Mouse (Mus musculus) adrenal gland, adult (tissue): Measurements from ENCODE around the gene Adam23.

ENCODE experiments used
- DNase-seq, 2 experiments: peaks; one replicate each; pipeline ENCODE4 v3.0.0; 2022 to 2023; ENCODE audit warnings: low spot score in 1 of 2; ENCODE audit not compliant: inconsistent age in 2 of 2

Adam23 gene

DNA sequence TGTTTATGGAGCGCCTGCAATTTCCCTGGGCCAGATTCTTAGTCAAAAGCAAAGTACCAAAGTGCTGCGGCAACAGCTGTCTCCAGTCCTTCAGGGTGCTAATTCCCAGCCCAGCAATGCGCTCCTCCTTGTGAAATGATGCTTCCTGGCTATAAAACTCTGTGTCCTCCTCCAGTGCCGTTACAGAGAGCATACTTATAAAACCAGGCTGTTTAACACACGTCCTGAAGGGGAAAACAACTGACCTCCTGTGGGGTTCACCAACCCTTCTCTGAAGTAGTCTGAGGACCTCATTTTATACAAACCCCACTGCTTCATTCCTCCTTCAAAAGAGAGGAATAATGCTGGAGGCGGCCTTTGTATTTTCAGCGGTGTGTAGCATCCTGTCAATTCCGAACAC is 28.0 kb downstream of the Adam23 start:
- DNase-seq, result no peak

DNA sequence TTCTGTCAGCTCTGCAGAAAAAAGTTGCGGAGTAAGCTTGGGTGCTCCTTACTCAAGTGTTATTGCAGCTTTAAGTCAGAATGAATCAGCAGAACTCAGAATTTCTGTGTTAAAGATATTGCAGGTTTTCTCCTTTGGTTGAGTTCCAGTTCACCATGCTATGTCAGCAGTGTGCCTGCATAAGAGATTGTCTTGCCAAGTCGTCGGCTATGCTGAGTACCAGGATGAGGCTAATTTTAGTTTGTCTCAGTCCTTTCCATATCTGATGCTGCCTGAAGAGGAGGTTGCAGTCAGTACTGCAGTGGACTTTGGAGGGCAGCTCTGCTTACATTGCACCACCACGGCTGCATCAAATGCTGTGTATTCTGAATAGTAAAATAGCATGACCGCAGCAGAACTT is 33.3 kb downstream of the Adam23 start:
- DNase-seq, result no peak

DNA sequence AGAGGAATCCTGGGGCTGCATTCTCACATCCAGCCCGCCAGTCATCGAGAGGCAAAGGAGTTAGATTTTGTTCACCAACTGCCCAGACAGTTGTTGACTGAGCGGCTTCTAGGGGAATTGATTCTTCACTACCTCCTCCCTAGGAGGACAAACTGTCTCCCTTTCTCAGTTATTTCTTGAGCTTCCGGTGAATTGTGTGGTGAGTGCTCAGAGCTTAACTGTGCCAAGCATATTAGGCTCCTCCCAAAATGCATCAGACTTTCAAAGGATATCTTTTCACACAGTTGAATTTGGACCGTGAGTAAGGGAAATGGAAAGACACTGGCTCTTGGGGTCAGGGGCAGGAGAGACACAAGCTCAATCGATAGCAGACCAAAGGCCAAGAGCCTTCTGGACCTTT is 39.0 kb downstream of the Adam23 start:
- no peak for DNase-seq

DNA sequence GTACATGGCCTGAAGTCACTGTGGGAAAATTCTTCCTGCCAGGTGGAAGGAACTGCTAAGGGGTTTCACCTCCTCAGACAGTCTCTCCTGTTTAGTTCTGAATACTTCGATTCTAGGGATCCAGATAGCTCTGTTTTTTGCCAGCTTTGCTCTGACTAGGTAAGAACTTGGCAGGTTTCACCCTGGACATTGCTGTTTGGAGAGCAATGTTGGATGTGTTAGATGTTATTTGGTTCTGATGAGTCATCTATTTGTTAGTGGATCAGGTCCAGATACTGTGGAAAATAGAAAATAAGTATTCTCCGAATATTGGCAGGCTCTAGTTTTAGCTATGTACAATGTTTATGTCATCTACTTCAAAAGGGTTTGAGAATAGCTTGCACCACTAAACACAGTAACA is 41.0 kb downstream of the Adam23 start:
- DNase-seq, result no peak

DNA sequence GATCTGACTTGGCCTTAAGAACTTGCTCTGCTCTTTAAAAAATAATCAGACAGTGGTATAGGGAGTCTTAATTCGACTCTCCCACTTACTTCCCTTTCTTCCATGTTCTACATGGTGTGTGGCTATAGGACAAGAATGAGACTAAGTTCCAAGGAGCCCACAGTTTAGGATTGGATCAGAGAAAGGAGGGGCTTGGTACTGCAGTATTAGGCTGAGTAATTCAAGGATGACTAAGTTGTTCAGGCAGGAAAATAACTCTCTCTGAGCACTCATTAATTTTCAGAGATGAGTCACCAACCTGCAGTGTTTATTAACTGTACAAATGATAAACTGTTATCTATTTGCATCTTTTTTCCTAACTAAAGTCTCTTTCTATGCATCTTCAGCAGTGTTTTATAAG is 45.3 kb downstream of the Adam23 start:
- peak in 1 of 2 experiments; percentile 60 for DNase-seq

DNA sequence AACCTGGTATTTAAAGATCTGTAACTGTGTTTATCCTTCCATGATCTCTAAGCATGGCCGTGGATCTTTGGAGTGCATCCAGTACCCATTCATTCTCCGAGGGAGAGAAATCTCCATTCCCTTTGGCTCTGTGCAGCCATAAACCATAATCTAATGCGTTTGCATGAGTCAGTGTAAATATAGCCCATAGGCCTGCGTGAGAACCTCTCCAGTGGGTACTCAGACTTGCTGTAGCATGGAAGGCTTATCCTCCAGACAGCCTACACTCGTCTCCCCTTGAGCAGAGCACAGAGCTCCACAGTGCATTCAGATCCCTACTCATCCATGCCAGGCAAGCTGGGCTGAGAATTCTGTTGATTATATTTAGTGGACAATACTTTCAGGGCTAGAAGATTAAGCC is 47.6 kb downstream of the Adam23 start:
- no peak for DNase-seq

DNA sequence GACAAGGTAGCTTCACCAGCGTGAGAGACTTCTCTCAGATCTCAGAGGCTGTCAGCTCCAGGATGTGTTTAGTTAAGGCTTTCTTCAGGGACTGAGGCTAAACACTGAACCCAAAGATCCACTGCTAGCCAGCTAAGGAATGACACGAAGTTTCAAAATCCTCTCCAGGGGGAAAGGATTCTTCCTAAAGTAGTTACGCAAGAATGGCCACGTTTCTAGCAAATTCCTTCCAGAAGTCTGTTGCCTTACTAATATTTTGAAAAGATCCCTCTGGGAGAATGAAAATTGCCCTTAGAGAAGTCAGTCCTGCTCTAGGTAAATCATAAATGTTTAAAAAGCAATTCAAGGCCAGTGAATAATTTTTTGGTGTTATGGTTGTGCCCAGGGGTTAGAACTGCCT is 61.7 kb downstream of the Adam23 start:
- no peak for DNase-seq

DNA sequence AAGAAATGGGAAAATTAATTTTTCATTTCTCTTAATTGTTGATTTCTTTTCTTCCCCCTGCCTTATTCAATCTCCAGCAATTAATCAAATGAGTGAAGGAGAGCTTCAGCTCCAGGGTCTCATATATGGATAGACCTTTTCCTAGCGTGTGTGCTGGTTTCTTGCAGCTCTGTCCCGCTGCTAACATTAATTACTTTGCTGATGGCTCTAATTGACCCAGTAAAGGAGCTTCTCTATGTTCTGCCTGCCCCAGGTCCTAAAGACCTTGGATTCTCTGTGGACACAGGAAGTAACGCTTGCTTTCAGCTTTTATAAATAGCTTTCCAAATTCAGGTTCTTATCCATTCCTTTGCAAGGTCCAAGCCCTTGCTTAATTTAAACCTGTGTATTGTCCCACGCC is 63.1 kb downstream of the Adam23 start:
- DNase-seq, result no peak

DNA sequence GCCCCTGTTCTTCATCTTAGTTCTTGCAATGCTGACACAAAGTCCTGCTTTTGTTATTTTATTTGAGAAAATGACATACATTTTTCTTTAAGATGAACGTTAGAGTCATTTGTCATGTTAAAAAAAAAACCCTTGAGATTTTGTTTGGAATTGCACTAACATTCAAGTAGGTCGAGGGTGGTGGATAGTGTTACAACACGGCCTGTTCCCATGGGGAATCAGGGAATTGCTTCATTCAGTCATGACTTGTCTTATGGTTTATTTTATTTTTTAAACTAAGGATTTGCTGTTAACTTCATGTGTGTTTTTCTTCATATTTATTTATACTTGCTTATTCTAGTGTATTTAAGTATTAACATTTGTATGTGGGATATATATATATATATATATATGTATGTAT is 65.7 kb downstream of the Adam23 start:
- DNase-seq, result no peak

DNA sequence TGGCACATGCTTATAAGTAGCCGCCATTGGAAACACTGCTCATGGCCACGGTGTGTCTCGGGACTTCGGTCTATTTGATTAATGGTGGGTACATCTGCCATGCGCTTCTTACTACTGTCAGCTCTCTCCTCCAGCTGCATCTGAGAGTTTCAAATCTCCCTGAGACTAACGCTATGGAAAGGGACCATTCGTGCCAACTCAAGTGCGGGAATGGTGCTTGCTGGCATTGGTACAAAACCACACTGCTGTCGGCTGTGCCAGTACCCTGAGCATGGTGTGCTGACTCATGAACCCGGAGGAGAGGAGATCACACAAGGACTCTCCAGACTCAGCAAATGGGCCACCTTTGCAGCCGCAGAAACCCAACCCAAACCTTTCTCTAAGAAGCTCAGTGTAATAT is 72.1 kb downstream of the Adam23 start:
- peak; percentile 72 to 83 for DNase-seq

DNA sequence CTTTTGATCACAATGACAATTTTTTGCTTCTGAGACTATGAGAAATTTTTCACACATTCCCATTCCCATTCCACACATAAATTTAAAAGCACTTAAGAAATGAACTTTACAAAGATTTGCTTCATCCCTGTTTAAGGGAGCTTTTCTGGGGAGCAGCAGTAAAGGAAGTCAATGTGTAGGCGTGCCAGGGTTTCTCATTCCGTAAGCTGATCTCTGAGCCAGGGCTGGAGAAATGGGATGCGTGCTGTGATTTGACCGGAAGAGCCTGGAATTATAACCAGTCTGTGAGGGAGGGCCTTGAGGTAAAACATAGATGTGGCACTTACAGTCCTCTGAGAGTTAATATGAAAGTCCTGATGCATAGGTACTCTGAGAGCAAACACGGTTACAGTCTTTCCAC is 73.1 kb downstream of the Adam23 start:
- no peak for DNase-seq

DNA sequence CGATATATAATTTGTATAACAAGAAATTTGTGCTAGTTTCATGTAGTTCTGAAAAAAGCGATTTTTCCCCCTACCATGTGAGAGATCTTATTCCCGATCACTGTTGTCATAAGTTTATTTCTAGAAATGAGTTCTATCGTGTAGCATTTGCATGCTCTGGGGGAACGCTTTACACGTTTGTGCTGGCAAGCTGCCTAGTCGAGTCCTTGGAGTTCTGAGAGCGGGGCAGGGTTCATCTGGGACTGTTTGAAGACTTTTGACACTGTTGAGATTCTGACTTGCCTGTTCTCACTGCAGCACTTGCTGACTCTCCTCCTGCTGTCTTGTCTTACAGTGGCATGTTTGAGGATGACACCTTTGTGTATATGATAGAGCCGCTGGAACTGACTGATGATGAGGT is 84.2 kb downstream of the Adam23 start:
- peak; percentile 14 to 47 for DNase-seq

DNA sequence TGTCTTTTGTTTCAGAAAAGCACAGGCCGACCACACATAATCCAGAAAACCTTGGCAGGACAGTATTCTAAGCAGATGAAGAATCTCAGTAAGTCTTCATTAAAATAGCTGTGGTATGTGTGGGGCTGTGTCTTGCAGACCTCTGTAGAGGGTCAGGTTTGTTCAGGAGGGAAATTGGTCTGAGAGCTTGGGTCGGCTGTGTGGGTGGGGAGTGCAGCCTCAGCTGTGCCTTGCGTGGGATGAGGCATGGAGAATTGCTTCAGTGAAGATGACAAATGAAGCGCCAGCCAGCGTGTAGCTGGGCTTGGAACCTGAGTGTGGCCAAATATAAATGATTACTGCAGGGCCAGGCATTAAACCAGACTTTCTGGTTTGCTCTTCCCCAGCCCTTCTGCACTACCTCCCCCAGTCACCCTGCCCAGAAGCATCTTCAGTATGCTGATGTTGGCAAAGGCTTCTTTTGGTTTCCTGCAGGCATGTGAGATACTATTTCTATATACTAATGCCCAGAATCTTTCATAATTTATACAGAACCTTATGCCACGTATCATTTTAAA is 88.7 kb downstream of the Adam23 start:
- DNase-seq, result no peak

DNA sequence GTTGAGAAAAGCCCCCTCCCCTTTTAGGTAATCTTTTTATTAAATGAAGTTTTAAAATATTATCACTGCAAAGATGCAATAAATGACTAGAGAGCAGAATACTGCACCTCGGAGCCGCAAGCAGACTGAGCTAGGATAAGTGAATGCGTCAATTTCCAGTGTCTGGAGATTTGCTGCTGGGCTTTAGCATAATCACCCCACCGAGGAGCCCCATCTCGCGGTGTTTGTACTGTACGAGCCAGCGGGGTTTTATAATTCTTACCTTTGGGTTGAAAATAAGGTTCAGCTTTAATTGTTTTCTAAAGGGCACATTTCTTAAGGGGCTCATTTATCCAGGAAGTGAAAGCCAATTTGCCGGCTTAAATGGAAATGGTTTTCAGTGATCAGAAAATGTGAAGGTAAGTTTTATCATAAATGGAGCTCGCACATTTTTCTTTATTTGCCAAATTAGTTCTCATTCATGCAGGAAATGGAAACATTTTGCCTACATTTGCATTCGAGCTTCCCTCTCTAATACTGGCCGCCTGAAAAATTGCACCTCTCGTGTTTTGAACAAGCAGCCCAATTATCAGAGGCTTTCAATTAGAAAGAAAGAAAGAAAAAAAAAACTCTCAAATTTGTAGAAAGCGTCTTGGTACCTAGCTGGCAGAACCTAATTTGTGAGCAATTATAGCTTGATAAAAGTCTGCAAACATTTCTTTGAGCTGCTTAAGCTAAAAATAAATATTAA is 94.4 kb downstream of the Adam23 start:
- no peak for DNase-seq

DNA sequence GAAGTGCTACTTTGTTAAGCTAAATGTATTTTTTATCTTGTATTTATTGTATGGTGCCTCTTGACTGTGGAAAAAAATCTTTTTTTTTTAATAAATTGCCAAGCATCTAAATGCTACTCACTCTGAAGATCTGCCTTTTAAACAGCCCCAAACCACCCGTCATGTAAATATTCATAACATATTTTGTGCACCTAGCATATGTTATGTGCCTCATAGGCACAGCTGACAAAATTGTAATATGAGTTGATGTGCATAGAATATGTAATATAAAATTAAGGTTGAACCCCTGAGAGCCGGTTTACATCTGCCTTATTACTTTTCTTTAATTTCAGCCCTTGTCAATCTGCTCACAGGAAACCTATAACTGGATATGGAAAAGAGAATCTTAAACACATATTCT is 98.4 kb downstream of the Adam23 start:
- no peak for DNase-seq

DNA sequence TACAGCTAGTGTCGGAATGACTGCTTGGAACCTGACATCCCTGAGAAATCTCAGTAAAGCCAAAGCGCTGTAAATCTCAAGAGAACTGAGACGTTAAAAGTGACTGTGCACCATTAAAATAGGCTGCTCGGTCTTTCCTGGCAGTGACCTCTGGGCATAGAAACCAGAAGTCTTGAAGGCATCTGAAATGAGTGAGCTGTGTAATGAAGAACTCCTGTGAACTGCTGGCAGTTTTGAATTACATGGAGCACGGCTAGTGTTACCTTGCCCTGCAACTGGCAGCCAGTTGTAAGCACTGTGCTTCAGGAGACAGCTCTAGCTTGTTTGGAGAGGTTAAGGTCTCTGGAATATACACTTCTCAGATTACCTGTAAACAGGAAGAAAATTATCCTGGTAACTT is 107.3 kb downstream of the Adam23 start:
- no peak for DNase-seq

DNA sequence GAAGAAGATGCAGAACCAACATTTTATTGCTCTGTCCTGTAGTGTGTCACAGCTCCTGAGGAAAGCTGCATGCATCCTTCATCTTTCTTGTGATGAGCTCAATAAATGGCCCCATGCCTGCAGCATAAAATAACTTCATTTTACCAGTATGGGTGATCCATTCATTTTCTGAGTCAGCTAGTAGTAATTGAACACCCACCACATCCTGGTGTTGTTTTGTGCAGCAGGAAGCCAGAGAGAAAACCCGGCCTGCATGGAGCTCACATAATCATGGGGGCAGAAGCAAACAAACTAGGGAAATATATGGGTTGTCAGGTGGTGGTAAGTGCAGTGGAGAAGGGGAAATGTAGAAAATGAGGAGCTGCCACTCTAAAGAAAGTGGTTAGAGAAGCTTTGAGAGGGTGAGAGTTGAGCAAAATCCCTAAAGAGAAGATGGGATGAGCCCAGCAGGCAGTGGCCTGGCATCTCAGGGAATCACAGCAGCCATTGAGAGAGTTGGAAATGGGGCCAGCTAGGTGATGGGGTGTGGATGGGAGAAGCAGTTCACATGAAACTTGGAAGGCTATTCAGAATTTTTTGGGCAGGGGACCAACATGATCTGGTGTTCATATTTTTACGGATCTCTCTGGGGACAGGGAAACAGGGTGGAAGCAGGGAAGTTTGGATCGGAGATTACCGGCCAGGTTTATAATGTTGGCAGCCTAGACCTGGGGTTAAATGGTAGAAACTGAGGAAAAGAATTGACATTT is 116.3 kb downstream of the Adam23 start:
- peak in 1 of 2 experiments; percentile 27 for DNase-seq

DNA sequence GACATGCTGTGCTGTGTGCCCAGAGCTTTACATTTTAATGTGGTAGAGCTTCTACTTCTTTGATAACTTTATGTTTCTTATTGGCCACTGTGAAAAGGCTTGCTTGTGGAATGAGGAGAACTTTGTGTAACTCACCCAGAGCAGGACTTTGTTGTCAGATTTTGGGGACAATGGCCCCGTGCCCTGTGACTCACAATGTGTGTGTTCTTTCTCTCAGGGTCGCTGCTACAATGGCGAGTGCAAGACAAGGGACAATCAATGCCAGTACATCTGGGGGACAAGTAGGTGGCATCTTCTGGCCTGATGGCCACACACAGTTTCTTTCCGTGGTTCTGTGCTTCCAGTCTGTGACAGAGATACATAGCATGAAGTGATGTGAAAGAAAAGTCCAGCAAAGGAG is 118.2 kb downstream of the Adam23 start:
- peak; percentile 11 to 51 for DNase-seq

DNA sequence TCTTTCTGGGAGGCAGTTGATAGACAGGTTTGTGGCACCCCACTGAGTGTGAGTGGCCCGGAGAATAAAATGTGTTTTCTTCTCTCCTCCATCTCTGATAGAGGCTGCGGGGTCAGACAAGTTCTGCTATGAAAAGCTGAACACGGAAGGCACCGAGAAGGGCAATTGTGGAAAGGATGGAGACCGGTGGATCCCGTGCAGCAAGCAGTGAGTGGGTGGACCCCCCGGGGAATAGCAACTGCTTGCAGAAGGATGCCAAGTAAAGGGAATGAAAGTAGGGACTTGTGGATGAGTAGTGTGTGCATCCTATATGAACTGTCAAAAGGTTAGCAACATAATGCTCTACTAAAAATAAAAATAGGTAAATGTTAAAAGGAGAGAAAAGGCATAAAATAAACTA is 120.8 kb downstream of the Adam23 start:
- DNase-seq, result no peak

DNA sequence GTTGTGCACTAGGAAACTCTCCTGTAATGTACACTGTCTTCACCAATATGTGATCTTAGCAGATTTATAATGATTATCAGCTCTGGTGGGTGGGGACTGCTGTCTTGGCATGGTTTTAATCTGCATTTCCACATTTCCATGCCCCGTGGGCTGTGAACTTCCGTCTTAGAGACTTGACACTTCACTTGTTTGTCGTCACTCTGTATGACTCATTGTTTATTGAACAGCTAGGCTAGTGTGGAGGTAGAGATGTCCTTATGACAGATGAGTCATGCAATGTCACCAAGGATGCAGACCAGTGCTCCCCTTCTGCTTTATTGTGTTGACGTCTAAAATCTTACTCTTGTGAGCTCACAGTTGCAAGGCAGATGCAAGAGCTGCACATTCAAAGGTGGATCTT is 121.3 kb downstream of the Adam23 start:
- peak in 1 of 2 experiments; percentile 62 for DNase-seq

DNA sequence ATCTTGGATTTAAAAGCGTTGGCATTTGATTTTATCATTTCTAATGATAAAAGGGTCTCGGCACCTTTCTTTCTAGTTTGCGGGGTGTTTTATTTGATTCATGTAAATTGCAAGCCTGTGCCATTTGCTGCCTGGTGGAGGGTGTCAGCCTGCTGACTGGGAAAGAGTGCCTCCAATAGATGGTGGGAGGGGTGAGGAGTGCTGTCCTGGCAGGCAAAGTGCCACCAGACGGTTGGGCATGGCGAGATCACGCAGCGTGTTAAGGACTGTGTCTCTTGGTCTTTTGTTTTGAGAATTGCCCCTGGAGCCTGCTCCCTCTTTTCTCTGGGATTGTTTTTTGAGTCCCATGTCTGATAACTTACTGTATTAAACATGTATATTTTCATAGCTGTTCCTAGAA is 126.5 kb downstream of the Adam23 start:
- no peak for DNase-seq

DNA sequence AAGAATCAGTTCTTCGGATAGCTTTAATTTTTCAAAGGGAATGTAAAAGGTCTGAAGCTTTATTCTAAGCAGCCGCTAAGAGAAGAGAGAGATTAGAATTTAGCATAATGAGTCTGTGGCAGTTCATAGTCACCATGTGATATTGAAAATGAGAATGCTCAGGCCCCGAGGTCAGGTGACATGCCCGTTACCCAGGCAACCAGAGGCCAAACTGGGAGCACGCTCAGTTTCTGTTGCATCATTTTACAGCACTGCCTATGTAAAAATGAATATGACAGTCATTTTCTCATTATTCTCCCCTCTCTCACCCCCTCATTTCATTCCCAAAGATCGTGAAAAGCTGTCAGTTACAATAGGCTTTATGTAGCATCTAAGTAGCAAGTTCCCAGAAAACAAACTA is 127.7 kb downstream of the Adam23 start:
- DNase-seq, result peak in 1 of 2 experiments; percentile 28
